Mouse (Mus musculus) ES-Bruce4 (cell line): ENCODE results near the gene Aff4.

Experiments
- CTCF ChIP-seq: IDR thresholded peaks from one replicate; pipeline ENCODE4 v1.8.1; 2011; ENCODE audit warnings: low read depth, low read length
- EP300 ChIP-seq: IDR thresholded peaks from 2 replicates; pipeline ENCODE4 v1.6.1; 2011; ENCODE audit warnings: low read depth, low read length; ENCODE audit not compliant: insufficient read depth
- POLR2A ChIP-seq: IDR thresholded peaks from one replicate; pipeline ENCODE4 v1.8.1; 2011; ENCODE audit warnings: low read length; ENCODE audit not compliant: insufficient read depth

DNA sequence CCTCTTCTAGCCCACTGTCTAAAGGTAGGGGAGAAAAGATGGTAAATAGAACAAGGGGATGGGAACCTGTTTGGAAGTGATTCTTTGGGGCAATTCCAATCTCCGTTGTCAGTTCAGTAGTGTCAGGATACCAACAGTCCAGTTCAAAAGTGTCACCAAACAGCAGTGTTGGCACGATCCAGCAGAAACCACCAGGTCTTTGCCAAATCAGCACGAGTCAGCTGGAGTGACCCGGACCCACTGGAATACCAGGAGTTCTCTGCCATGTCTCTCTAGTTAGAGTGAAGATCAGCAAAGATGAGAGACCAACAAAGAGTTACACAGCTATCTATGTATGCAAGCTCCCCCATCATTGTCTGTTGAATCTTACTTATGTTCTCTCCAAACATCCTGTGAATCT is 63.2 kb downstream of the Aff4 start:
- TF ChIP-seq EP300 (no peak), POLR2A (no peak), CTCF (no peak)
